Mouse (Mus musculus): ENCODE measurements around the gene Mmd2. TPM values are rescaled to one million over a fixed set of nuclear protein-coding genes. Genes with fewer than 3 reads are reported as not detected.

Gene Mmd2
- 0.15 and 4.8 TPM in 2 replicates for polyA plus RNA-seq (2016; fragmentation: Nextera tagmentation; extraction: Ambion mirVana)

DNA sequence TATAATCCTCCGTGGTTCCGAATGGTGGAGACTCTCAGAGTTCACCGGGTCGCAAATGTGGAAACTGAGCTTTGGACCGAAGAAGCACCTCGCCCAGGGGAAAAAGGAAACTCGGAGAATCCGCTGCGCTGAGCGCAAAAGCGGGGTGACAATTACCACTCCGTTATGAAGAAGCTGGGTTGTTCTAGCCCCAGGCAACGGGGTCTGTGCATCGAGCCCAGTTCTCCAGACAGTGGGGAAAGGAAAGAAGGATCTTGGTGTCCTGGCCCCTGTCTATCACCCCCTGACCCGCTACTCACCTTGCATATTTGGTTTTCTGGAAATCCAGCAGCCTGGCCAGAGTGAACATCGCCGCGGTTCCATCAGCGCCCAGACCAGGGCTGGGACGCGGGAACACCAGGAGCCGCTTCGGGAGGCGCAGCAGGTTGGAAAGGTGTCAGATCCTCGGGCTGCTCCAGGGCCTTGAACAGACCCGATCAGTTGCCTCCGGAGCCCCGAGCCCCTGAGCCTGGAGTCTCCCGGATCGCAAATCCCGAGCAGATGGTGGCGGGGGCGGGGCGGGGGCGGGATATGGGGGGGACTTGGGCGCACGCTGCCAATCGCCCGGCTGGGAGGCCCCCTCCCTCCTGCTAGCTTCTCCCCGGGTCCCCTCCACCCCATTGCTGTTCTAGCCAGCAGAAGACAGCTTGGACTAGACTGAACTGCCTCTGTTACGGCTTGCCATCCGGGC is at the start of gene Mmd2:
TSS of gene Mmd2 (minus strand) at position 542 of the 730 bp plus-strand sequence.
- H3K36me3 ChIP-seq: no peaks in the 10 kb centered on the region
- H3K9me3 ChIP-seq: no peaks in the 10 kb centered on the region
- peak within 1 kb of the TSS; percentile 59 for H3K4me3 ChIP-seq
- DNase-seq (ENCODE audit: low spot score): no peak
- peaks cover 8% of the 10 kb centered on the region for H3K4me1 ChIP-seq
- WGBS: 4% methylated on average over 42 of the region's 42 CpGs
- H3K27ac ChIP-seq: peak within 1 kb of the TSS; percentile 57
- H3K27me3 ChIP-seq (ENCODE audit: insufficient read depth, poor library complexity, severe bottlenecking): peaks cover 42% of the 10 kb centered on the region

DNA sequence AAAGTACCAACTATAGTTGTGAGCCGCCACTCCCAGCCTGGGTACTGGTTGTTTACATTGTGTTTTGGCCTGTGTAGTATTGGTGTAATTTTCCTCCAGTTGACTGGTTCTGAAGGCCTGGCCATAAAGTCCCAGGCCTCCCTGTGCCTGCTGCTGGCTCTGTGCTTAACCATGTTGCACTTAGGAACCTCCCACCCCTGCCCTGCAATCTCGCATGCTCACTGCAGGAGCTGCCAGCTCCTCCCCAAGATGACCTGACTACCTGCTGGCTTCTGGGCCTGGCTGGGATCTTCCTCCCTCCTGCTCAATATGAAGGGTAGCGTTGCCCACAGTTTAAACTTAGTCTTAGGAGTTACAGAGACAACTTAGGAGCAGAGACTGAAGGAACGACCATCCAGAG is 43.7 kb upstream of the Mmd2 start:
- H3K27ac ChIP-seq: no peak overlapping the region
- no peaks in the 10 kb centered on the region for H3K9me3 ChIP-seq
- DNase-seq (ENCODE audit: low spot score): no peak
- WGBS: 73% methylated on average over 4 of the region's 4 CpGs
- H3K36me3 ChIP-seq: peaks cover 26% of the 10 kb centered on the region
- H3K4me3 ChIP-seq: no peak overlapping the region
- no peaks in the 10 kb centered on the region for H3K27me3 ChIP-seq (ENCODE audit: insufficient read depth, poor library complexity, severe bottlenecking)
- peaks cover 27% of the 10 kb centered on the region for H3K4me1 ChIP-seq

DNA sequence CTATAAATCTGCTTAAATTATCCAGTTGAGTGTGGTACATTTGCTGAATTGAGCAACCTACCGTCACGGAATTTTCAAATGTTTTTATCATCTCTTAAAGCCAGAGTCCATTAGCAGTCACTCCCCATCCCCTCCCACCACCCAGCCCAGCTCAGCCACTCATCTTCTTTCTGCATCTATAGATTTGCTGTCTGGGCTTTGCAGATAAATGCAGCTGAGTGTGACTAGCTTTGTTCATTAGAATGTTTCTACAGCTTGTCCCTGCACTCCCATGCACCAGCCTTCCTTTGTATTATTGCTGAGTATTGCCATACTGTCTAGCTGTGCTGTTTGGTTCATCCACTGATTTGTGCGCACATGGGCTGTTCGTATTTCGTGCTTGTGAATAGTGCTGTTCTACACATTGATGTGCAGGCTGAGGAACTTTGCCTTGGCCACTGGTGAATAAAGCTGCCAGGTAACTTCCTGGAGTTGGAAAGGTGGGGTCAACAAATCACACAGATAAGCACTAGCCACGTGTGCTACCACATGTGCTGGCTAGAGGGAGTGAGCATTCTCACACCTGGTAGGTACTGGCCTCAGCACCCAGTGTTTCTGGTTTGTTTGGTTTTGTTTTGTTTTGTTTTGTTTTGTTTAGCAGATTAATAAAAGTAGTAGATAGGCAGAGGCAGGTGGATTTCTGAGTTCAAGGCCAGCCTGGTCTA is 42.3 kb upstream of the Mmd2 start:
- 74% methylated on average over 6 of the region's 6 CpGs for WGBS
- H3K9me3 ChIP-seq: no peaks in the 10 kb centered on the region
- no peak overlapping the region for H3K4me3 ChIP-seq
- H3K36me3 ChIP-seq: peaks cover 18% of the 10 kb centered on the region
- H3K27ac ChIP-seq: no peak overlapping the region; the same call in 1 of the 2 replicates
- H3K4me1 ChIP-seq: peaks cover 27% of the 10 kb centered on the region
- no peaks in the 10 kb centered on the region for H3K27me3 ChIP-seq (ENCODE audit: insufficient read depth, poor library complexity, severe bottlenecking)
- DNase-seq (ENCODE audit: low spot score): peak; percentile 88

DNA sequence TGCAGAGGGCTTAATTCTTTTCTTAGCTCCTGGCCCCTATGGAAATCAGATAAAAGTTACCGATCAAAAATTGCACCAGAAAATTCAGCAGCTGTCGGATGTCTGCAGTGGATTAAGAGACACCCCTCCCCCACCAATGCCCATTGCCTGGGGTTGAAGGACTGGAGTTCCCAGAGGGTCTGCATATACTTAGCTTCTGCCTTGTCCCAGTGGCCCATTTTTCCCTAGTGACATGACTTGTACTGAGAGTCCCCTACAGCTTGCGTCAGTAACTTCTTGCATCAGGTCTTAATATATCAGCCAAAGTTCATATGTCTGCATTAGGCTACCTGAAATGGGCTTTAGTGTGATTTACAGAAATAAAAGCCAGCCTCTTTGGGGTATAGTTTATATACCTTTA is 41.8 kb upstream of the Mmd2 start:
- DNase-seq (ENCODE audit: low spot score): no peak
- no peak overlapping the region for H3K4me3 ChIP-seq
- H3K36me3 ChIP-seq: peaks cover 14% of the 10 kb centered on the region
- no peaks in the 10 kb centered on the region for H3K9me3 ChIP-seq
- H3K4me1 ChIP-seq: peaks cover 27% of the 10 kb centered on the region
- H3K27me3 ChIP-seq (ENCODE audit: insufficient read depth, poor library complexity, severe bottlenecking): no peaks in the 10 kb centered on the region
- 57% methylated on average over 3 of the region's 3 CpGs for WGBS
- peak overlapping the region; percentile 64; the same call in 1 of the 2 replicates for H3K27ac ChIP-seq

DNA sequence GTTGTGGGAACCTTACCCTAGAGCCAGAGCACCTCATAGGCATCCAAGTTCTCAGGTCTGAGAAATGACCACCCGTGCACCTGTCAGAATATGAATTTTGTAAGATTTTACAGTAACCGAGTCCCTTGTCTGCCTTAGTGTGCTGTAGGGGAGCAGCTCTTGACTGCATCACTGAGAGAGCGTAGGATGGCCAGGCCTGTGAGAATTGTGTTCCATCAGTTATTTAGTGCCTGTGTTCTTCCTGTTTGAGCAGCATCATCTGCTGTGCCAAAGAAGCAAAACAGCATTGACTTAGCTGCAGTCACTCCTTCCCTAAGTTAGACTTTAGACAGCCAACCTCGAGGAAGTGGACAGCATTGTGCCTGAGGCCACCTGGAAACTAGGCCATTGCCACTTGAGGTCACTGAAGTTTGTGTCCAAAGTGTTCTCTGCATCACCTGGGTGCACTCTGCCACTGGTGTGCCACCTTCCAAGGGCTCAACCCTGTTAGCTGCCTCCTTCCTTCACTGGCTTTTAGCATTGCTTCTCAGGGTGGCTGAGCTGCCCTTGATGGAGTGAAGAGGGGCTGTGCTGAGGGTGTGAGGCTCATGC is 41.0 kb upstream of the Mmd2 start:
- H3K27me3 ChIP-seq (ENCODE audit: insufficient read depth, poor library complexity, severe bottlenecking): no peaks in the 10 kb centered on the region
- H3K36me3 ChIP-seq: peaks cover 14% of the 10 kb centered on the region; the same call in 1 of the 2 replicates
- H3K4me1 ChIP-seq: peaks cover 27% of the 10 kb centered on the region
- no peaks in the 10 kb centered on the region for H3K9me3 ChIP-seq
- DNase-seq (ENCODE audit: low spot score): no peak
- H3K4me3 ChIP-seq: no peak overlapping the region
- peak overlapping the region; percentile 7; the same call in 1 of the 2 replicates for H3K27ac ChIP-seq
- 89% methylated on average over 4 of the region's 4 CpGs for WGBS

DNA sequence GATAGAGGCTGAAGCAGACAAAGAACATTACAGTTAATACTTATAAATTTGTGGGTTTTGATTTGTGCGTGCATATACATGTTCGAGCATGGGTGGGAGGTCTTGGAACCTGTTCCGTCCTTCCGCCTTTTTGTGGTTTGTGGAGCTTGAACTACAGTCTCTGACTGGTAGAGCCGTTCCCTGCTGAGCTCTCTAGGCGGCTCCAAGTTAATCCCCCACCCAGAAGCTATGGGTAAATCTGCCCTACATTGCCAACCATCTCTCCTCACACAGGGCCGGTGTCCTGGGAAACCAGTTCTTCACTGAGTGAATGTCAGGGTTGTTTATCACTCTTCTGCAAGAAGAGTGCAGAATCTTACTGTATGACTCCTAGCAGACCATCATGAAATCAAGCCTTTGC is 39.6 kb upstream of the Mmd2 start:
- DNase-seq (ENCODE audit: low spot score): no peak
- H3K4me1 ChIP-seq: peaks cover 27% of the 10 kb centered on the region
- peaks cover 19% of the 10 kb centered on the region; the same call in 1 of the 2 replicates for H3K36me3 ChIP-seq
- 0 out of 2 replicates have a peak overlapping the region, but pooled peaks have one; percentile 6 for H3K27ac ChIP-seq
- no peaks in the 10 kb centered on the region for H3K9me3 ChIP-seq
- H3K27me3 ChIP-seq (ENCODE audit: insufficient read depth, poor library complexity, severe bottlenecking): no peaks in the 10 kb centered on the region
- WGBS: 81% methylated on average over 7 of the region's 7 CpGs
- H3K4me3 ChIP-seq: no peak overlapping the region

DNA sequence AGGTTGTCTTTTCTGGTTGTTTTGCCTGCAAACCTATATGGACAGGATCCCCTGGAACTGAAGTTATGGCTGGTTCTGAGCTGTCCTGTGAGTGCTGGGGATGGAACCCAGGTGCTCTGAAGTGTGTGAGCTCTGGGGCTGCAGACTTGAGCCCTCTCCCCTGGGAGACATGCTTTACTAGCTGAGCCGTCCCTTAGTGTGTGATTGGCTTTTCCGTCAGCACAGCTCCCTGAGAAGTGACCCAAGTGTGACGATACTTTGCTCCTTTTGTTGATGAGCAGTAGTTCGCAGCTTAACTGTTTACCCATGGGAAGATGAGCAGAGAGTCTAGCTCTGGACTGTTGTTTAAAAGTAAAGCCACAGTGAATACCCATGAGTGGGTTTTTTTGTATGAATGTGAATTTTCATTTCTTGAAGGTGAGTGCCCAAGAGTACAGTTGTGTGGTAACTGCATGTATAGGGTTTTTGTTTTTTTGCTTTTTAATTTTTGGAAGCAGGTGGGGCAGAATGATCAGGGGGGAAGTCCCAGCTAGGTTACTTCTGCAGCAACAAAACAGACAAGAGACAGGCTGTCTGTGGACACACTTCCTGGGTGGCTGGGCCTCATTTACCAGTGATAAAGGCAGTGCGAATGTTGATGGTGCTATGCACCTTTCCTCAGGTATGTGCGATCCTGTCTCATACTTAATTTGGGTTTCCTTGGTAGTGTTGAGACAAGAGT is 32.9 kb upstream of the Mmd2 start:
- H3K36me3 ChIP-seq: peaks cover 52% of the 10 kb centered on the region
- no peaks in the 10 kb centered on the region for H3K4me1 ChIP-seq
- H3K27ac ChIP-seq: no peak overlapping the region
- H3K27me3 ChIP-seq (ENCODE audit: insufficient read depth, poor library complexity, severe bottlenecking): no peaks in the 10 kb centered on the region
- H3K9me3 ChIP-seq: no peaks in the 10 kb centered on the region
- DNase-seq (ENCODE audit: low spot score): no peak
- no peak overlapping the region for H3K4me3 ChIP-seq
- 79% methylated on average over 6 of the region's 6 CpGs for WGBS

DNA sequence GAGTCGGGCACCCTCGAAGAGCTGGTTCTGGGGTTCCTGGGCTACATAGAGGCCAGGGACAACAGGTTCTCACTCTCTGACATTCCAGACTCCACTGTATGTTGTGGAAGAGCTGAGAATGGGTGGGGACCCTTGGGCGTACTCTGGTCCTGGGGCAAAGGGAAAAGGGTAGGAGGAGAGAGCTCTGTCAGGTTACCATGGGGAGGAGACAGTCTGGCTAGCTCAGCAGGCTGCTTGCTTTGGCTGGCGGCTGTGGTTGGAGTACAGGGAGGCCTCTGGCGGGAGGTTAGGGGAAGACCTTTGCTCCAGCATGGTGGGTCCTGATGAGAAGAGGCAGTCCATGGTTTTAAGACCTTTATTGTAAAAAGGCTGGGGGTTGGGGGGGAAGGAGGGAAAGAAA is 31.5 kb upstream of the Mmd2 start:
- peaks cover 51% of the 10 kb centered on the region for H3K36me3 ChIP-seq

DNA sequence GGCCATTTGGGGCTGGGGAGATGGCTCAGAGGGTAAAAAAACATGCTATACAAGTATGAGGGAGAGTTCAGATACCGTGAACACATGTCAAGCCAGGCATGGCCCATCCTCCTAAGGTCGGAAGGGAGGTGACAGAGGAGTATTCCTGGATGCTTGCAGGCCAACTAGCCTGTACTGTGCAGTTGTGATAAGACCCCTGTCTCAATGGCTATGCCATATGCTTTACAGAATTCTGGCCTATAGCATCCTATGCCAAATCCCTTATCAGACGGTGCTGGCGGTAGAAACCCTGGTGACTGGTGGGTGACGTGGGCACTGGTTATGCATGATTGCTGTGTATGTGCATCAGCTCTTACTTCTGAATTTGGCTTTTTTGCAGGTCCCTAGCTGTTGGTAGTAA is 29.2 kb upstream of the Mmd2 start:
- Histone ChIP-seq H3K9me3 (no peaks in the 10 kb centered on the region), H3K36me3 (peaks cover 55% of the 10 kb centered on the region), H3K27ac (no peak overlapping the region), H3K27me3 (ENCODE audit: insufficient read depth, poor library complexity, severe bottlenecking) (no peaks in the 10 kb centered on the region), H3K4me3 (no peak overlapping the region), H3K4me1 (no peaks in the 10 kb centered on the region)
- no peak for DNase-seq (ENCODE audit: low spot score)
- 90% methylated on average over 5 of the region's 5 CpGs for WGBS

More for the DNA sequence above, 31.5 kb upstream of the Mmd2 start:
- H3K27me3 ChIP-seq (ENCODE audit: insufficient read depth, poor library complexity, severe bottlenecking): no peaks in the 10 kb centered on the region
- H3K4me1 ChIP-seq: no peaks in the 10 kb centered on the region
- WGBS: 81% methylated on average over 5 of the region's 5 CpGs
- H3K27ac ChIP-seq: no peak overlapping the region
- DNase-seq (ENCODE audit: low spot score): no peak
- no peaks in the 10 kb centered on the region for H3K9me3 ChIP-seq
- no peak overlapping the region for H3K4me3 ChIP-seq

DNA sequence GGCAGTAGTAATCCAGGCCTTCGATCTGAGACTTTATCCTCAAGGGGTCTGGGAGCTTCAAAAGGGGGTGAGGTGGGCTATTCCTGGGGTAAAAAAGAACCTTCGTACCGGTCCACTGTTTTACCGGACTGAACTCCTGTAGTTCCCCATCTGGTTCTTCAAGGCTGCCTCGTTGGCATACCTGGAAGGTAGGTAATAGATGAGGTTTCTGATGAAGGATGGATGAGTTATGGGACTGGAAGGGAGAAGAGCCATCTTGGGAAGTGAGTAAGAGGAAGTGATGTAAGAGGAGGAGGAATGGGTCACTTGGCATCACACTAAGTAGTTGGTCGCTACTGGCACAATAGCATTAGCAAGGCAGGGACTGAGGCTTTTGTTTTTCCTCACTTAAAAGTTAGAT is 21.6 kb upstream of the Mmd2 start:
- peak overlapping the region; percentile 99 for H3K4me3 ChIP-seq
- no peaks in the 10 kb centered on the region for H3K9me3 ChIP-seq
- no peaks in the 10 kb centered on the region; the same call in 1 of the 2 replicates for H3K27me3 ChIP-seq (ENCODE audit: insufficient read depth, poor library complexity, severe bottlenecking)
- DNase-seq (ENCODE audit: low spot score): no peak
- peak overlapping the region; percentile 92 for H3K27ac ChIP-seq
- peaks cover 19% of the 10 kb centered on the region for H3K36me3 ChIP-seq
- WGBS: 16% methylated on average over 6 of the region's 6 CpGs
- H3K4me1 ChIP-seq: peaks cover 15% of the 10 kb centered on the region

DNA sequence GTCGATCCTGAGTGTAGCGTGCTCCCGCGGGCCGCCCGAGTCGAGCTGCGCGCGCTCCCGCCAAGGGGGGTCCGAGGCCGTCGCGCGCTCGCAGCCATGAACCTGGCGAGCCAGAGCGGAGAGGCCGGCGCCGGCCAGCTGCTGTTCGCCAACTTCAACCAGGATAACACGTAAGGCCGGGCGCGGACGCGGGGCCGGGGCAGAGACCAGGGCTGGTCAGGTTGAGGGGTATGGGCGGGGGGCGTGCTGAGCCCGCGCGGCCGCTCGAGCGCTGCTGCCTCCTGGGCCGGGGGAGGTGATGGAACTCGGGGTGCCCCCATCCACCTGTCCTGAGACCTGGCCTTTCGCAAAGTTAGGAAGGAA is 21.0 kb upstream of the Mmd2 start:
- peak overlapping the region; percentile 92 for H3K27ac ChIP-seq
- H3K36me3 ChIP-seq: peaks cover 19% of the 10 kb centered on the region
- no peaks in the 10 kb centered on the region for H3K9me3 ChIP-seq
- WGBS: under 1% methylated on average over 41 of the region's 41 CpGs
- peak overlapping the region; percentile 99 for H3K4me3 ChIP-seq
- peaks cover 15% of the 10 kb centered on the region for H3K4me1 ChIP-seq
- DNase-seq (ENCODE audit: low spot score): no peak
- H3K27me3 ChIP-seq (ENCODE audit: insufficient read depth, poor library complexity, severe bottlenecking): no peaks in the 10 kb centered on the region; the same call in 1 of the 2 replicates

DNA sequence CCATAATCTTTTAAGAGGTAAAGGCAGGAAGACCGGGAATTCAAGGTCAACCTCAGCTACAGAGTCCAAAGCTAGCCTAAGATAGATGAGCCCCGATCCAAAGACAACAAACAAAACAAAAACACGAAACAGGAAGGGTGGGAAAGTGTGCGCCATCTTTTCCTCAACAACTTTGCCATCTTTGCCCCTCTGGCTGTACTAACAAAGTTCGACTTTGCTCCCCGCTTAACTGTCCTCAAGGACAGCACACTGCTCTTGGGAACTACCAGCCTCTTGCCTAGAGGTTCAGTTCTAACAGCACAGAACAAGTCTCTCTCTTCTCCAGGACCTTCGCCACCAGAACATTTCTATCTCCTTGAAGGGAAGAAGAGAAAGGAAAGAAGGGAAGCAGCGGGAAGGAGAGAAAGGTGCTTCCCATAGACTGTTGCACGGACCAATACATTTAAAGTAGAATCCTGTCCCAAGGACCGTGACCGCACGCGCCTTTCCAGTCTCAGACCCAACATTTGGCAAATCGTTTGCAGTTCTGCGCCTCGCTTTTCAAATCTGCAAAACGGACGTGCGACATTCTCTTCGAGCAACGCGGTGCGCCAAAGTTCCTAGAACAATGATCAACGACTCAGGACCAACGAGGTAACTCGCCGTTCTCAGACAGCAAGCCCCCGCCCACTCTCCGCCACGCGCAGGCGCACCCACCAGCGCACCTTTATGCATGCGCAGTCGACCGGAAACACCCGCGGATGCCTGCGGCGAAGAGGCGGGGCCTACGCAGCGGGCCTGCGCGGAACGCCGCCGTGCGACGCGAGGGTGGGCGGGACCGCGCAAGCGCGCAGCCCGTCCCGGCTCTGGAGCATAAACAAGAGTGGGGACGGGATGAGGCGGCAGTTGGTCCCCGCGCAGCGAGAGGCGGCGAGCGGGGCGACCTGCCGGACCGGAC is 20.4 kb upstream of the Mmd2 start:
- peak; percentile 99 for DNase-seq (ENCODE audit: low spot score)
- peaks cover 15% of the 10 kb centered on the region for H3K4me1 ChIP-seq
- no peaks in the 10 kb centered on the region; the same call in 1 of the 2 replicates for H3K27me3 ChIP-seq (ENCODE audit: insufficient read depth, poor library complexity, severe bottlenecking)
- under 1% methylated on average over 69 of the region's 69 CpGs for WGBS
- no peaks in the 10 kb centered on the region for H3K9me3 ChIP-seq
- H3K36me3 ChIP-seq: peaks cover 16% of the 10 kb centered on the region
- H3K27ac ChIP-seq: peak overlapping the region; percentile 92
- peak overlapping the region; percentile 99 for H3K4me3 ChIP-seq
